Mouse (Mus musculus) urinary bladder, postnatal 14 days (tissue): ENCODE results near the gene Retreg1.

Source experiments
- DNase-seq: peaks from one replicate; pipeline ENCODE4 v3.0.0; 2021; ENCODE audit warnings: low spot score

Gene Retreg1

GRCm38 (mm10) chr15:25918641-25919040 is 75.7 kb downstream of the Retreg1 start:
- no peak for DNase-seq

GRCm38 (mm10) chr15:25919995-25920394 is 77.0 kb downstream of the Retreg1 start:
- no peak for DNase-seq

GRCm38 (mm10) chr15:25920886-25921285 is 77.9 kb downstream of the Retreg1 start:
- no peak for DNase-seq

GRCm38 (mm10) chr15:25922007-25922406 is 79.0 kb downstream of the Retreg1 start:
- no peak for DNase-seq

- DNase-seq = no peak
Observed at GRCm38 (mm10) chr15:25923916-25924315, 80.9 kb downstream of the Retreg1 start.

- no peak for DNase-seq
Observed at GRCm38 (mm10) chr15:25926171-25926570, 83.2 kb downstream of the Retreg1 start.

GRCm38 (mm10) chr15:25927106-25927505 is 84.1 kb downstream of the Retreg1 start:
- no peak for DNase-seq

- no peak for DNase-seq
Observed at GRCm38 (mm10) chr15:25928001-25928400, 85.0 kb downstream of the Retreg1 start.

- no peak for DNase-seq
Observed at GRCm38 (mm10) chr15:25928831-25929230, 85.9 kb downstream of the Retreg1 start.

- no peak for DNase-seq
Observed at GRCm38 (mm10) chr15:25929518-25929917, 86.5 kb downstream of the Retreg1 start.

GRCm38 (mm10) chr15:25929936-25930335 is 87.0 kb downstream of the Retreg1 start:
- DNase-seq = no peak

- DNase-seq = no peak
Observed at GRCm38 (mm10) chr15:25930657-25931056, 87.7 kb downstream of the Retreg1 start.

GRCm38 (mm10) chr15:25932497-25932896 is 89.5 kb downstream of the Retreg1 start:
- DNase-seq = no peak

GRCm38 (mm10) chr15:25932937-25933684 is 90.1 kb downstream of the Retreg1 start:
- DNase-seq = peak; percentile 83

- no peak for DNase-seq
Observed at GRCm38 (mm10) chr15:25933685-25934108, 90.7 kb downstream of the Retreg1 start.

GRCm38 (mm10) chr15:25934411-25934810 is 91.4 kb downstream of the Retreg1 start:
- DNase-seq = no peak

- DNase-seq = no peak
Observed at GRCm38 (mm10) chr15:25938496-25938895, 95.5 kb downstream of the Retreg1 start.

- DNase-seq = peak; percentile 28
Observed at GRCm38 (mm10) chr15:25940397-25941377, 97.7 kb downstream of the Retreg1 start.

GRCm38 (mm10) chr15:25941514-25941913 is 98.5 kb downstream of the Retreg1 start:
- no peak for DNase-seq

GRCm38 (mm10) chr15:25942415-25942814 is 99.4 kb downstream of the Retreg1 start:
- DNase-seq = no peak

- DNase-seq = no peak
Observed at GRCm38 (mm10) chr15:25943386-25944137, 100.6 kb downstream of the Retreg1 start.

GRCm38 (mm10) chr15:25945224-25945623 is 102.2 kb downstream of the Retreg1 start:
- DNase-seq = no peak
